Mouse (Mus musculus): ENCODE results near the gene Psmg3. TPM values are rescaled to one million over a fixed set of nuclear protein-coding genes. Genes with fewer than 3 reads are reported as not detected.
A peak's percentile ranks its signal among the peaks of the same experiment; 100 is the strongest.

Gene Psmg3
- polyA plus RNA-seq, 1 experiment: 57.7 TPM

- Histone ChIP-seq H3K36me3 (ENCODE audit: control insufficient read depth, insufficient read depth) (peaks cover 5% of the 10 kb centered on the region), H3K27me3 (ENCODE audit: control insufficient read depth, insufficient read depth, insufficient read length) (no peaks in the 10 kb centered on the region), H3ac (ENCODE audit: control insufficient read depth, insufficient read length) (no peak overlapping the region), H3K4me3 (peak overlapping the region; percentile 4), H3K79me2 (ENCODE audit: control insufficient read depth, insufficient read depth) (peaks cover 37% of the 10 kb centered on the region), H3K4me2 (ENCODE audit: low read depth) (peak overlapping the region; percentile 92)
- no peak for TF ChIP-seq POLR2AphosphoS2 (IDR thresholded peaks at IDR 0.05; ENCODE audit: insufficient read length, low read depth)
- no peak for TF ChIP-seq TCF12 (IDR thresholded peaks at IDR 0.05; ENCODE audit: insufficient read depth, poor library complexity, severe bottlenecking)
- TF ChIP-seq POLR2A (IDR thresholded peaks at IDR 0.05; ENCODE audit: insufficient read length, low read depth): no peak
- TF ChIP-seq TCF3 (IDR thresholded peaks at IDR 0.05; ENCODE audit: insufficient read length, low read depth): no peak
- no peak for TF ChIP-seq MAX (IDR thresholded peaks at IDR 0.05; ENCODE audit: low read depth)
- TF ChIP-seq USF1 (IDR thresholded peaks at IDR 0.05; ENCODE audit: low read depth): no peak
- no peak for TF ChIP-seq CEBPB (IDR thresholded peaks at IDR 0.05; ENCODE audit: insufficient read depth, poor library complexity, severe bottlenecking)
- no peak for TF ChIP-seq REST (IDR thresholded peaks at IDR 0.05; ENCODE audit: insufficient read depth, insufficient read length)
- TF ChIP-seq E2F4 (IDR thresholded peaks at IDR 0.05; ENCODE audit: insufficient read depth): no peak
- no peak for TF ChIP-seq MYOG (IDR thresholded peaks at IDR 0.05; ENCODE audit: control insufficient read depth in 1 of 3, insufficient read depth in 1 of 3, insufficient read length in 2 of 3, low read depth in 2 of 3)
- TF ChIP-seq SRF (IDR thresholded peaks at IDR 0.05; ENCODE audit: control insufficient read depth, insufficient read length, low read depth): no peak
- TF ChIP-seq MYOD1 (IDR thresholded peaks at IDR 0.05; ENCODE audit: control insufficient read depth in 1 of 3, insufficient read length in 2 of 3, low read depth in 2 of 3): no peak
Measured at GRCm38 (mm10) chr5:139797473-139798167, 29.1 kb downstream of the Psmg3 start.

- TF ChIP-seq MYOG (IDR thresholded peaks at IDR 0.05; ENCODE audit: control insufficient read depth in 1 of 3, insufficient read depth in 1 of 3, insufficient read length in 2 of 3, low read depth in 2 of 3) (peak in 1 of 3 experiments; percentile 27), REST (IDR thresholded peaks at IDR 0.05; ENCODE audit: insufficient read depth, insufficient read length) (no peak), CEBPB (IDR thresholded peaks at IDR 0.05; ENCODE audit: insufficient read depth, poor library complexity, severe bottlenecking) (no peak)
- Histone ChIP-seq H3K79me2 (ENCODE audit: control insufficient read depth, insufficient read depth) (peaks cover 44% of the 10 kb centered on the region), H3K36me3 (ENCODE audit: control insufficient read depth, insufficient read depth) (peaks cover 5% of the 10 kb centered on the region), H3K4me3 (peak overlapping the region; percentile 4), H3K4me2 (ENCODE audit: low read depth) (peak overlapping the region; percentile 92), H3ac (ENCODE audit: control insufficient read depth, insufficient read length) (no peak overlapping the region), H3K27me3 (ENCODE audit: control insufficient read depth, insufficient read depth, insufficient read length) (no peaks in the 10 kb centered on the region)
Measured at GRCm38 (mm10) chr5:139796900-139797299, 29.8 kb downstream of the Psmg3 start.

- peak overlapping the region; percentile 83 for H3K4me3 ChIP-seq
Measured at GRCm38 (mm10) chr5:139796001-139796620, 30.6 kb downstream of the Psmg3 start.

GRCm38 (mm10) chr5:139794938-139795337, 31.7 kb downstream of the Psmg3 start:
- Histone ChIP-seq H3ac (ENCODE audit: control insufficient read depth, insufficient read length) (no peak overlapping the region), H3K36me3 (ENCODE audit: control insufficient read depth, insufficient read depth) (peaks cover 5% of the 10 kb centered on the region), H3K4me3 (peak overlapping the region; percentile 83), H3K27me3 (ENCODE audit: control insufficient read depth, insufficient read depth, insufficient read length) (no peaks in the 10 kb centered on the region), H3K4me2 (ENCODE audit: low read depth) (peak overlapping the region; percentile 100), H3K79me2 (ENCODE audit: control insufficient read depth, insufficient read depth) (peaks cover 46% of the 10 kb centered on the region)
- TF ChIP-seq USF1 (IDR thresholded peaks at IDR 0.05; ENCODE audit: low read depth): no peak
- TF ChIP-seq MAX (IDR thresholded peaks at IDR 0.05; ENCODE audit: low read depth): peak; percentile 57
- no peak for TF ChIP-seq REST (IDR thresholded peaks at IDR 0.05; ENCODE audit: insufficient read depth, insufficient read length)
- TF ChIP-seq POLR2A (IDR thresholded peaks at IDR 0.05; ENCODE audit: insufficient read length, low read depth): no peak
- peak; percentile 21 for TF ChIP-seq TCF12 (IDR thresholded peaks at IDR 0.05; ENCODE audit: insufficient read depth, poor library complexity, severe bottlenecking)
- TF ChIP-seq CEBPB (IDR thresholded peaks at IDR 0.05; ENCODE audit: insufficient read depth, poor library complexity, severe bottlenecking): peak; percentile 10; the same call in 1 of the 2 replicates
- TF ChIP-seq MYOG (IDR thresholded peaks at IDR 0.05; ENCODE audit: control insufficient read depth in 1 of 3, insufficient read depth in 1 of 3, insufficient read length in 2 of 3, low read depth in 2 of 3): peak in 2 of 3 experiments; percentile 75 to 95
- TF ChIP-seq SRF (IDR thresholded peaks at IDR 0.05; ENCODE audit: control insufficient read depth, insufficient read length, low read depth): no peak
- TF ChIP-seq E2F4 (IDR thresholded peaks at IDR 0.05; ENCODE audit: insufficient read depth): no peak
- TF ChIP-seq POLR2AphosphoS2 (IDR thresholded peaks at IDR 0.05; ENCODE audit: insufficient read length, low read depth): no peak
- TF ChIP-seq MYOD1 (IDR thresholded peaks at IDR 0.05; ENCODE audit: control insufficient read depth in 1 of 3, insufficient read length in 2 of 3, low read depth in 2 of 3): peak in 2 of 3 experiments; percentile 80 to 91
- peak; percentile 67 for TF ChIP-seq TCF3 (IDR thresholded peaks at IDR 0.05; ENCODE audit: insufficient read length, low read depth)

More at GRCm38 (mm10) chr5:139796001-139796620, 30.6 kb downstream of the Psmg3 start:
- Histone ChIP-seq H3K36me3 (ENCODE audit: control insufficient read depth, insufficient read depth) (peaks cover 5% of the 10 kb centered on the region), H3K4me2 (ENCODE audit: low read depth) (peak overlapping the region; percentile 100), H3ac (ENCODE audit: control insufficient read depth, insufficient read length) (no peak overlapping the region), H3K27me3 (ENCODE audit: control insufficient read depth, insufficient read depth, insufficient read length) (no peaks in the 10 kb centered on the region), H3K79me2 (ENCODE audit: control insufficient read depth, insufficient read depth) (peaks cover 46% of the 10 kb centered on the region)
- TF ChIP-seq SRF (IDR thresholded peaks at IDR 0.05; ENCODE audit: control insufficient read depth, insufficient read length, low read depth): no peak

GRCm38 (mm10) chr5:139794137-139794536, 32.5 kb downstream of the Psmg3 start:
- no peak overlapping the region for H3ac ChIP-seq (ENCODE audit: control insufficient read depth, insufficient read length)
- H3K4me3 ChIP-seq: peak overlapping the region; percentile 83
- H3K36me3 ChIP-seq (ENCODE audit: control insufficient read depth, insufficient read depth): no peaks in the 10 kb centered on the region
- TF ChIP-seq REST (IDR thresholded peaks at IDR 0.05; ENCODE audit: insufficient read depth, insufficient read length): no peak
- TF ChIP-seq CEBPB (IDR thresholded peaks at IDR 0.05; ENCODE audit: insufficient read depth, poor library complexity, severe bottlenecking): no peak
- TF ChIP-seq POLR2A (IDR thresholded peaks at IDR 0.05; ENCODE audit: insufficient read length, low read depth): no peak
- no peak for TF ChIP-seq E2F4 (IDR thresholded peaks at IDR 0.05; ENCODE audit: insufficient read depth)
- no peak for TF ChIP-seq SRF (IDR thresholded peaks at IDR 0.05; ENCODE audit: control insufficient read depth, insufficient read length, low read depth)
- TF ChIP-seq MYOD1 (IDR thresholded peaks at IDR 0.05; ENCODE audit: control insufficient read depth in 1 of 3, insufficient read length in 2 of 3, low read depth in 2 of 3): no peak
- no peak for TF ChIP-seq TCF3 (IDR thresholded peaks at IDR 0.05; ENCODE audit: insufficient read length, low read depth)
- no peak for TF ChIP-seq MAX (IDR thresholded peaks at IDR 0.05; ENCODE audit: low read depth)
- TF ChIP-seq POLR2AphosphoS2 (IDR thresholded peaks at IDR 0.05; ENCODE audit: insufficient read length, low read depth): no peak
- TF ChIP-seq MYOG (IDR thresholded peaks at IDR 0.05; ENCODE audit: control insufficient read depth in 1 of 3, insufficient read depth in 1 of 3, insufficient read length in 2 of 3, low read depth in 2 of 3): no peak
- no peak for TF ChIP-seq TCF12 (IDR thresholded peaks at IDR 0.05; ENCODE audit: insufficient read depth, poor library complexity, severe bottlenecking)
- TF ChIP-seq USF1 (IDR thresholded peaks at IDR 0.05; ENCODE audit: low read depth): no peak
- no peaks in the 10 kb centered on the region for H3K27me3 ChIP-seq (ENCODE audit: control insufficient read depth, insufficient read depth, insufficient read length)
- peaks cover 46% of the 10 kb centered on the region for H3K79me2 ChIP-seq (ENCODE audit: control insufficient read depth, insufficient read depth)
- peak overlapping the region; percentile 100 for H3K4me2 ChIP-seq (ENCODE audit: low read depth)
